Mouse (Mus musculus) olfactory bulb, adult 2 months (tissue): ENCODE data around the gene Cyp2c23. TPM values are rescaled to one million over a fixed set of nuclear protein-coding genes. Genes with fewer than 3 reads are reported as not detected.

Experiments
- H3K27ac ChIP-seq: fragments of 200-500 bp; 2 replicates; pipeline ENCODE4 v1.5.1; 2012; ENCODE audit warnings: low read depth, low read length; ENCODE audit not compliant: insufficient read depth
- H3K4me1 ChIP-seq: fragments of 200-500 bp; 2 replicates; pipeline ENCODE4 v1.6.1; 2012; ENCODE audit warnings: low read length; ENCODE audit not compliant: control insufficient read depth, insufficient read depth
- H3K4me3 ChIP-seq: fragments of 200-500 bp; 2 replicates; pipeline ENCODE4 v1.5.1; 2012; ENCODE audit warnings: mild to moderate bottlenecking, low read depth, low read length, moderate library complexity; ENCODE audit not compliant: insufficient read depth
- CTCF ChIP-seq: fragments of 200-500 bp; IDR thresholded peaks from 2 replicates; pipeline ENCODE4 v1.5.1; 2012; ENCODE audit warnings: low read depth, mild to moderate bottlenecking, low read length, moderate library complexity; ENCODE audit not compliant: insufficient read depth
- POLR2A ChIP-seq: fragments of 200-500 bp; IDR thresholded peaks from 2 replicates; pipeline ENCODE4 v1.6.1; 2012; ENCODE audit warnings: mild to moderate bottlenecking, low read depth, low read length, moderate library complexity; ENCODE audit not compliant: insufficient read depth
- WGBS: fragments of 180-500 bp; shearing (Covaris S2); methylation state at CpG from one replicate; pipeline ENCODE4 v1.1.7; 2018; 5-methylcytosine and 5-hydroxymethylcytosine counted together
- polyA plus RNA-seq: library from polyadenylated mRNA; stranded (reverse); fragments of >200 nt; gene quantifications from 2 replicates; pipeline ENCODE4 v1.2.4, GENCODE M21; 2012; ENCODE audit warnings: low replicate concordance; ENCODE audit not compliant: missing spikeins, insufficient read depth, insufficient read length

Cyp2c23 gene
- polyA plus RNA-seq, 1 experiment = not detected

GRCm38 (mm10) chr19:44064734-44065133 lies 35.7 kb upstream of the Cyp2c23 start:
- WGBS = 96% methylated on average over 2 of the region's 2 CpGs
- no peak overlapping the region for H3K27ac ChIP-seq
- H3K4me3 ChIP-seq = no peak overlapping the region
- TF ChIP-seq POLR2A (no peak), CTCF (no peak)
- H3K4me1 ChIP-seq = 0 out of 2 replicates have a peak, but pooled peaks cover 4% of the 10 kb centered on the region

GRCm38 (mm10) chr19:44063773-44064172 lies 34.8 kb upstream of the Cyp2c23 start:
- Histone ChIP-seq H3K4me1 (no peaks in the 10 kb centered on the region), H3K27ac (no peak overlapping the region), H3K4me3 (no peak overlapping the region)
- WGBS = 92% methylated on average over 7 of the region's 7 CpGs
- TF ChIP-seq CTCF = no peak
- no peak for TF ChIP-seq POLR2A

GRCm38 (mm10) chr19:44060226-44060625 lies 31.2 kb upstream of the Cyp2c23 start:
- Histone ChIP-seq H3K4me1 (no peaks in the 10 kb centered on the region), H3K27ac (no peak overlapping the region)
- WGBS = 90% methylated on average over 3 of the region's 3 CpGs

GRCm38 (mm10) chr19:44055173-44055826 lies 26.3 kb upstream of the Cyp2c23 start:
- WGBS = 80% methylated on average over 4 of the region's 4 CpGs
- Histone ChIP-seq H3K27ac (no peak overlapping the region), H3K4me3 (no peak overlapping the region), H3K4me1 (no peaks in the 10 kb centered on the region)
- no peak for TF ChIP-seq POLR2A
- TF ChIP-seq CTCF = no peak

More at GRCm38 (mm10) chr19:44060226-44060625, 31.2 kb upstream of the Cyp2c23 start:
- H3K4me3 ChIP-seq = no peak overlapping the region
- no peak for TF ChIP-seq CTCF
- TF ChIP-seq POLR2A = no peak

- TF ChIP-seq POLR2A (no peak), CTCF (no peak)
- 85% methylated on average over 4 of the region's 4 CpGs for WGBS
- Histone ChIP-seq H3K27ac (no peak overlapping the region), H3K4me1 (no peaks in the 10 kb centered on the region), H3K4me3 (no peak overlapping the region)
Observed at GRCm38 (mm10) chr19:44050388-44050787, 21.4 kb upstream of the Cyp2c23 start.

- H3K4me1 ChIP-seq = no peaks in the 10 kb centered on the region
- 75% methylated on average over 3 of the region's 3 CpGs for WGBS
- TF ChIP-seq POLR2A (no peak), CTCF (no peak)
Observed at GRCm38 (mm10) chr19:44049282-44049681, 20.3 kb upstream of the Cyp2c23 start.

GRCm38 (mm10) chr19:44045847-44046246 lies 16.8 kb upstream of the Cyp2c23 start:
- H3K4me1 ChIP-seq = no peaks in the 10 kb centered on the region
- WGBS = 86% methylated on average over 3 of the region's 3 CpGs
- H3K4me3 ChIP-seq = no peak overlapping the region
- no peak for TF ChIP-seq CTCF
- no peak overlapping the region for H3K27ac ChIP-seq

More at GRCm38 (mm10) chr19:44049282-44049681, 20.3 kb upstream of the Cyp2c23 start:
- Histone ChIP-seq H3K4me3 (no peak overlapping the region), H3K27ac (no peak overlapping the region)

- WGBS = 59% methylated on average over 5 of the region's 5 CpGs
- Histone ChIP-seq H3K4me3 (no peak overlapping the region), H3K4me1 (no peaks in the 10 kb centered on the region), H3K27ac (no peak overlapping the region)
- no peak for TF ChIP-seq CTCF
- no peak for TF ChIP-seq POLR2A
Observed at GRCm38 (mm10) chr19:44042121-44042520, 13.1 kb upstream of the Cyp2c23 start.

- TF ChIP-seq POLR2A = no peak
- TF ChIP-seq CTCF = no peak
- H3K4me3 ChIP-seq = no peak overlapping the region
- WGBS = 93% methylated on average over 5 of the region's 5 CpGs
Observed at GRCm38 (mm10) chr19:44033396-44033795, 4.4 kb upstream of the Cyp2c23 start.

More at GRCm38 (mm10) chr19:44033396-44033795, 4.4 kb upstream of the Cyp2c23 start:
- Histone ChIP-seq H3K4me1 (no peaks in the 10 kb centered on the region), H3K27ac (no peak overlapping the region)
